Mouse (Mus musculus): ENCODE measurements around the gene Gm5065. TPM values are rescaled to one million over a fixed set of nuclear protein-coding genes. Genes with fewer than 3 reads are reported as not detected.

The Gm5065 gene
- not detected for total RNA-seq (2021)

GRCm38 (mm10) chr7:5350237-5350636, at the start of gene Gm5065:
Gene Gm5065, plus strand, starts transcription at chr7:5350537.
- DNase-seq (ENCODE audit: low spot score) = no peak
- intact Hi-C loops (cut with DNase I) = no loop called here

DNA sequence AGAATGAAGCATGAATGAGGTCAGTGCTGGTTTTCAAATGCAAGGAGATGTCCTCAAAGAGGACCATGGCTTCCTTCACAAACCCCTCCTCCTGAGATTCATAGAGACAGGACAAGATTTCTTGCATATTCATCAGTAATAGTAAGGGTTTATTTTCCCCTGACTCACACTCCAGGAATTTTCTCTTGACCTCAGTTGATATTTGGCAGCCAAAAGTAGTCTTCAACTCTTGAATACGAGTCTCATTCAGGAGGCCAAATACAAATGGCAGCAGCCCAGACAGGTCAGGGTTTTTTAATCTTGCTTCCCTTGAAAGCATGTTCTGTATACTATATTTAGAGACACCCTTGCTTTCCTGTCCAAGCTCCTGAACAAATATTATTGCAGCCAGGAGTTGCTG, 22.8 kb upstream of the Gm5065 start:
- DNase-seq (ENCODE audit: low spot score) = no peak

DNA sequence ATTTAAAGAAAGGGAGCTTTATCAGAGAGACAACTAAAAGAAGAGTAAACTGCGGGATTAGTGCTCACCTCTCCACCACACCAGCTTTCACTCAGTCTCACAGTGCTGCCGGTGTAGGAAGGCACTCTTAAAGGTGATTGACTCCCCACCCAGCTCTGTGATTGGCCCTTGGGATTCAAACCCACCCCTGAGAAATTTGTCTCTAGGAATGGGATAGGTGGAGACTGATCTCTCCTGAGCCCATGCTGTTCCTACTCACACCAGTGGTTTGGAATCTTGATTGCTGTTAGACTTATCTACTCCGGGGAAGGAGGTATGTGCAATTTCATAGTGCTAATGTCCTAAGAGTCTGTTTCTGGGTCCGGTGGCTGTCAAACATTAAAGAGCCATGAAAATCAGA, 598 bp downstream of the Gm5065 start, which contains the start of gene Nlrp2:
Gene Nlrp2 (minus strand): TSS at position 101 of the 400 bp plus-strand sequence.
- no peak for DNase-seq (ENCODE audit: low spot score)
- intact Hi-C loops (cut with DNase I) = no loop called here

More for the DNA sequence above, 22.8 kb upstream of the Gm5065 start:
- intact Hi-C loops (cut with DNase I) = no loop called here

DNA sequence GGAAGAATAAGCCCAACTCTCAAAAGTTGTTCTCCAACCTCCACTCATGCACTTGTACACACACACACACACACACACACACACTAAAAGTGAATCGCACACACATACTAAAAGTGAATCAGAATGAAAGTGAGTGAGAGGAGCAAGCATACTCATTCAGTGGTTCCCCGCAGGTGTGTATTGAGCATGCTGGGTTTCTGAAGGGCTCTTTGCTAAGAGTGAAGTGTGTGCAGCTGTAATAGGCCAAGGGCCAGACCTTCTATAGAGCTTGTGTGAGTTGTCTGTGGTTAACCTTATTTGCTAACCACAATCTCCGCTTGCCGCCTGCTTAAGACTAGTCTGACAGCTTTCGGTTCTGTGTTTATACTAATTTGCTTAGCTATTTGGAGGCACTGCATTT, 13.3 kb downstream of the Gm5065 start:
- intact Hi-C loops (cut with DNase I) = no loop called here
- no peak for DNase-seq (ENCODE audit: low spot score)

- DNase-seq (ENCODE audit: low spot score) = no peak
- intact Hi-C loops (cut with DNase I) = loop anchor here (2.0 kb wide), 1 partner anchor 30 kb away; no protein-coding TSS in a partner anchor
Measured at GRCm38 (mm10) chr7:5366724-5367123, 16.4 kb downstream of the Gm5065 start.

DNA sequence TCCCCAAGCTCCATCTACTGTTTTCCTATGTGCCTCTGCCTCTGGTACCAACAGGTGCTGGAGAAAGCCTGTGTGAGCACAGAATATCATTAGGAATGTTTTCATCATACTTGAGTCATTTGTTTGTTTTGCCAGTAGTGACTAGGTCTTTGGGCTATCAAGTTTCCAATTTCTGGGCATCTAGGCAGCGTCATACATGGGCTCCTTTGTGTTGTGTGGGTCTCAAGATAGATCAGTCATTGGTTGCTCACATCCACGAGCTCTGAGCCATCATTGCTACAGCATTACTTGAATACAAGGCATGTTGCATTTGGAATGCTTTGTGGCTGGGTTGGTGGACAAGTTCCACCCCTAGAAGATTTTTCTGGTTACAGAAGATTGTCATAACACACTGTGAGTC, 55.9 kb downstream of the Gm5065 start:
- intact Hi-C loops (cut with DNase I) = no loop called here
- DNase-seq (ENCODE audit: low spot score) = no peak

Other genes with a start within 250 kb of the Gm5065 start
- not detected for gene Rfpl4, start 233.6 kb upstream of the Gm5065 start, total RNA-seq (2021)
- 1 to 10 TPM; 5.8 to 6.2 TPM for gene Rasl2-9, start 224.6 kb upstream of the Gm5065 start, total RNA-seq (2021)
- gene Vmn1r55, start 200.9 kb upstream of the Gm5065 start, total RNA-seq (2021) = not detected
- gene Vmn1r56, start 153.8 kb upstream of the Gm5065 start, total RNA-seq (2021) = not detected
- gene Vmn1r57, start 132.0 kb upstream of the Gm5065 start, total RNA-seq (2021) = not detected
- gene Nlrp2, start 498 bp downstream of the Gm5065 start, total RNA-seq (2021) = not detected
- not detected for gene Vmn1r58, start 62.9 kb downstream of the Gm5065 start, total RNA-seq (2021)
- gene Vmn1r59, start 106.2 kb downstream of the Gm5065 start, total RNA-seq (2021) = not detected
- not detected for gene Vmn2r28, start 143.4 kb downstream of the Gm5065 start, total RNA-seq (2021)
- not detected for gene Vmn1r60, start 196.8 kb downstream of the Gm5065 start, total RNA-seq (2021)